Mouse (Mus musculus): ENCODE data around the gene Crocc. TPM values are rescaled to one million over a fixed set of nuclear protein-coding genes. Genes with fewer than 3 reads are reported as not detected.

Gene Crocc
- polyA plus RNA-seq, 1 experiment from 2014 or later = 8.3 TPM

DNA sequence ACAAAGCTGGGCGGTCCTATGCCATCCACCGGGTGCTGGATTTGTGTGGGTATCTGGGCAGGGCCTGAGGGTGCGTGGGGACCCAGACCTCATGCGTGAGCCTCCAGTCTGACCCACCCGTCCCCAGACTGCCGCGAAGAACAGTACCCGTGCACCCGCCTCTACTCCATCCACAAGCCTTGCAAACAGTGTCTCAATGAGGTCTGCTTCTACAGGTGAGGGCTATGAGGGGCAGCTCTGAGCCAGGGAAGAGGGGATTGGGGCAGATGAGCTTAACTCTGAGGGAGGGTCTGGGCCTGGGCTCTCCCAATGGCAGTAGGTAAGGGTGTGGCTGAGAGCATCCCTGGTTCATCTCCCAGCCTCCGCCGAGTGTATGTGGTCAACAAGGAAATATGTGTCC is 45.5 kb downstream of the Crocc start:
- no peak for ATAC-seq (replicated peaks)
- H3K27me3 ChIP-seq = no peaks in the 10 kb centered on the region
- peaks cover 67% of the 10 kb centered on the region for H3K4me1 ChIP-seq
- H3K27ac ChIP-seq (replicated peaks) = no peak overlapping the region
- no peak overlapping the region for H3K9ac ChIP-seq (replicated peaks)
- no peak overlapping the region for H3K4me3 ChIP-seq
- WGBS = 92% methylated on average over 11 of the region's 11 CpGs
- H3K9me3 ChIP-seq = no peaks in the 10 kb centered on the region
- H3K4me2 ChIP-seq (replicated peaks) = no peak overlapping the region
- H3K36me3 ChIP-seq = peaks cover 37% of the 10 kb centered on the region

DNA sequence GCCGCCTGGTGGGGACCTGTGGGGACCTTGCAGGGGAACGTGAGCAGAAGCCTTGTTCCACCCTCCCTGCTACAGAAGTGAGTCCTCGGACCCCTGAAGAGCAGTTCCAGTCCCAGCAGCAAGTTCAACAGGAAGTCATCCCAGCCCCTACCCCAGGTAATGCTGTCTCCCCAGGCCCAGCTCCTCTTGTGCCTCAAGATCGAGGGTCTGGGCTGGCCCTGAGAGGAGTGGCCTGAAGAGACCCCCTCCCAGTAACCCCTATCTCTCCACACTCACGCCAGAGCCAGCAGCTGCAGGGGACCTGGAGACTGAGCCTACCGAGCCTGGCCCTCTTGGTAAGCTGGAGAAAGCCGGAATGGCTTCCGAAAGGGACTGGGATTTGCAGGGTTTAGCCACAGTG is 46.2 kb downstream of the Crocc start:
- Histone ChIP-seq H3K9me3 (no peaks in the 10 kb centered on the region), H3K27me3 (no peaks in the 10 kb centered on the region), H3K27ac (replicated peaks) (no peak overlapping the region), H3K4me1 (peaks cover 60% of the 10 kb centered on the region), H3K4me3 (no peak overlapping the region), H3K9ac (replicated peaks) (no peak overlapping the region), H3K36me3 (peaks cover 37% of the 10 kb centered on the region), H3K4me2 (replicated peaks) (no peak overlapping the region)
- no peak for ATAC-seq (replicated peaks)
- WGBS = 63% methylated on average over 8 of the region's 8 CpGs

DNA sequence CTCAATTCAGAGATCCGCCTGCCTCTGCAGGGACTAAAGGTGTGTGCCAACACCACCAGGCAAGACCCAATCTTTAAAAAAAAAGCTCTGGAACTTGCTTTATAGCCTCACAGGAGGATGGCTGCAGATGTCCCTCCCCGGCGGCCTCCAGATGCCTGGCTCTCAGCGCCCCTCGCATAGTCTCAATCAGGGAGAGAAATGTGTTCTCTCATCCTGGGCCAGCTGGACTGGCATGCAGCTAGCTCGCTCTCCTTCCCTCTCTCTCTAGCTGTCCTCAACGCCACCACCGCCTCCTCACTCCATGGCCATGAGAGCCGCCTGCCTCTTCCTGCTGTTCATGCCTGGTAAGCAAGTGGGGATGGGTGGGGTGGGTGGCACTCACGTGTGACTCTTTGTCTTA is 47.8 kb downstream of the Crocc start:
- H3K27ac ChIP-seq (replicated peaks) = peak overlapping the region; percentile 90
- no peaks in the 10 kb centered on the region for H3K27me3 ChIP-seq

DNA sequence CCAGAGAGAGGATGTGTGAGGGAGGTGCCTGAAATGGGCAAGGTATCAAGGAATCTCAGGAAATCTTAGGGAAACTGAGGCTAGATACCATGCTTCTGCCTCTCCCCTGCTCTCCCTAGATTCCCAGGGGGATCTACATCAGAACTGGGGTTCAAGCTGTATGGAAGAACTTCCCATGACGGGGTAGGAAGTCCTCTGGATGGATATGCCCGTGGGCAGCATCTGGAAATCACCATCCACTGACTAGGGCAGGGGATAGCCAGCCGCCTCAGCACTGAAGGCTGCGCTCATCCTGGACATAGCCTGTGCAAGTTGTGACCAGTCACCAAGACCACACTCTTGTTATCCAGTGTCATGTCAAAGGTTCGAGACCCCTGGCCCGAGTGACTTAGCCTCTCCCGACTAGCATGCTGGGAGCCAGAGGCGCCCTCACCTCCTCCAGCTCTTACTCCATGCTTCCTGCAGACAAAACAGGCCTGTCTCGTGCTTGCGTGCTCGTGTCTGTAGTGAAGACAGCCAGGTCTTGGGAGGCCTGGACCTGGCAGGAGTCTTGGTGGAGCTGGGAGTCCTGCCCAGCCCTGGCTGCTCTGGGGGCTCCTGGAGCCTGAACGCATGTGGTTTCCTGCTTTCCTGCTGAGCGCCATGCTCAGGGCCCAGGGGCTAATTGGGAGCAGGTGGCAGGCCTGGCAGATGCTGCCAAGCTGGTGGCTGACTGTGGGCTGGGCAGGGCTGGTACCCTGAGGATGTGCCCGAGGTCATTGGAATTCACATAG is 48.6 kb downstream of the Crocc start:
- ATAC-seq (replicated peaks) = peak; percentile 36
- Histone ChIP-seq H3K9ac (replicated peaks) (peak overlapping the region; percentile 79), H3K27ac (replicated peaks) (peak overlapping the region; percentile 90), H3K4me1 (peaks cover 43% of the 10 kb centered on the region), H3K4me2 (replicated peaks) (peak overlapping the region; percentile 76), H3K36me3 (peaks cover 51% of the 10 kb centered on the region), H3K4me3 (peak overlapping the region; percentile 67), H3K9me3 (no peaks in the 10 kb centered on the region), H3K27me3 (no peaks in the 10 kb centered on the region)
- 34% methylated on average over 14 of the region's 14 CpGs for WGBS

More for the DNA sequence above, 47.8 kb downstream of the Crocc start:
- peaks cover 48% of the 10 kb centered on the region for H3K4me1 ChIP-seq
- H3K36me3 ChIP-seq = peaks cover 46% of the 10 kb centered on the region
- peak overlapping the region; percentile 67 for H3K4me3 ChIP-seq
- no peak for ATAC-seq (replicated peaks)
- H3K4me2 ChIP-seq (replicated peaks) = peak overlapping the region; percentile 76
- peak overlapping the region; percentile 79; the same call in 1 of the 2 replicates for H3K9ac ChIP-seq (replicated peaks)
- H3K9me3 ChIP-seq = no peaks in the 10 kb centered on the region
- WGBS = 55% methylated on average over 10 of the region's 10 CpGs

DNA sequence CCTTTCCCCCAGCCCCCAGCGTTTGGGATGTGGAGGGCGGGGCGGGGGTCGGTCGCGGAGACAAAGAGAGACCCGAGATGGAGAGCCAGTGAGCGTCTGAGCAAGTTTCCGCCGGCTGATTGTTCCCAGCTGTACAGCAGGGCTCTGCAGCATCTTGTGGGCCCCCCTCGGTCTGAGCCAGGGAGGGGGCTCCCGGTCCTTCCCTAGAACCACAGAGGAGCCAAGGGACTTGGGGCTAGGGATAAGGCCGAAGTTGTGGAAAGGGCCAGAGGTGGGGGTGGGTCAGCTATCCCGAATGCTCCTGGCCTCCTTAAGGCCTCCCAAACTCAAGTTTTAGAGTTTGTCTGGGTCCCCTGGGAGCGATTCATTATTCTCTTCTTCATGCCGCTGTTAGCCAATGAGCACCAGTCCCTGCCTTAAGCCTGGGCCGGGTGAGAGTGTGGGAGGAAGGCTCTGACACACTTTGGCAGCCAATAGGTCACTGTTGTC is 49.4 kb downstream of the Crocc start:
- peak overlapping the region; percentile 76 for H3K4me2 ChIP-seq (replicated peaks)
- H3K9me3 ChIP-seq = no peaks in the 10 kb centered on the region
- peak overlapping the region; percentile 79 for H3K9ac ChIP-seq (replicated peaks)
- H3K4me1 ChIP-seq = peaks cover 43% of the 10 kb centered on the region
- H3K27me3 ChIP-seq = no peaks in the 10 kb centered on the region
- H3K4me3 ChIP-seq = peak overlapping the region; percentile 67
- WGBS = under 1% methylated on average over 17 of the region's 17 CpGs
- peaks cover 55% of the 10 kb centered on the region for H3K36me3 ChIP-seq
- peak overlapping the region; percentile 90 for H3K27ac ChIP-seq (replicated peaks)
- peak; percentile 36 for ATAC-seq (replicated peaks)

DNA sequence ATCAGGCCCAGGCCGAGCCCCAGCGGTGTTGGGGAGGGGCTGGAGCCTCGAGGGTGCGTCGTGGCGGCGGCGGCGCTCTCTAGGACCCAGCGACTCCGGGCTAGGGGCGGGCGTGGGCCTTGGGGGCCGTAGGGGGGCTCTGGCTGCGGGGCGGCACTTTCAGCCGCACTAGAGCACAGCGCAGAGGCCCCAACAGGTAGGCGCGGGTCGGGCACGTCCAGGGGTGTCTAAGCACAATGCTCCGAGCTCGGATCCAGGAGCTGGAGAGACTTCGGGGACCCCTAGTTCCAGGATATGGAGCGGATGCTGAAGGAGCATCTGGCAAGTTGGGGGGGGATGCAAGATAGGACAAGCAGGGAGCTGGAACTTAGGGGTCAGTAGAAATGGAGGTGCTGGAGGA is 49.8 kb downstream of the Crocc start:
- peak overlapping the region; percentile 79 for H3K9ac ChIP-seq (replicated peaks)
- 0% methylated on average over 26 of the region's 26 CpGs for WGBS
- peak overlapping the region; percentile 67 for H3K4me3 ChIP-seq
- peak; percentile 86 for ATAC-seq (replicated peaks)
- peak overlapping the region; percentile 90 for H3K27ac ChIP-seq (replicated peaks)
- no peaks in the 10 kb centered on the region for H3K27me3 ChIP-seq
- H3K36me3 ChIP-seq = peaks cover 54% of the 10 kb centered on the region
- peaks cover 42% of the 10 kb centered on the region for H3K4me1 ChIP-seq
- H3K9me3 ChIP-seq = no peaks in the 10 kb centered on the region
- H3K4me2 ChIP-seq (replicated peaks) = peak overlapping the region; percentile 76

DNA sequence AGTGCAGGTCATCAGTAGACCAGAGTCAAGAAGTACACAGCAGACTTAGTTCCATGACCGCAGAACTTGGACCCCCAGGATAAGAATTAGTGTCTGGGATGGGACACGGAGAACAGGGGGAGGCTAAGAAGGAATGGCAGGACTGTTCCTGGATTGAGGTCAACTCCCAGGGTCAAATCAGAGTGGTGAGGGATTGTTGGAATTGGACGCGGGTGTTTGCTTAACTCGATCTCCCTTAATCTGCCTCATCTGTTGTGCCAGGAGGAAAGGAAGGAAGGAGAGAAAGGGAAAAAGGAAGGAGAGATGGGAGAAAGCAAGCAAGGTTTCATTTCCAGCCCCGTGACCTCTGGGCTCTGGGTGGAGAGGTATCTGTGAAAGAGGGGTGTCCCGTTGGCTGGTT is 50.2 kb downstream of the Crocc start, which contains the start of gene Mfap2:
TSS of gene Mfap2 (plus strand) at position 301 of the 400 bp plus-strand sequence.
- H3K9ac ChIP-seq (replicated peaks) = peak within 1 kb of the TSS; percentile 79
- peaks cover 54% of the 10 kb centered on the region for H3K36me3 ChIP-seq
- WGBS = 21% methylated on average over 7 of the region's 7 CpGs

DNA sequence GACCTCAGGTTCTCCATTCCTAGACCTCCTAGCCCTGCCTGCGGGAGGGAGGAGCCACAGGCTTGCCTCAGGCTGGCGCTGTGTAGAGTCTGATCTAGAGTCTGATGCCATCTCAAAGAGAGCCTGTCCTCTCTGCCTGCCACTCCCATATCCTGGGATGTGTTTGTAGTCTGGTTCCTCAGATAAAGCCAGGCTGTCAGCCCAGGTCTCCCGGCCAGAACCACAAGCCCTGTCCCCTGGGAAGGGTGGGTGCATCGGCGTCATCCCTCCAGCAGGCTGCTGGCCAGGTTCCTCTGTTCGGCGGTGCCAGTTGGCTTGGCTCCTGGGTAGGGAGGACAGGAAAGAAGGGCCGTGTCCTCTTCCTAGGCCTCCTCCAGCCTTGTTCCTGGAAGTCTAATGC is 52.3 kb downstream of the Crocc start:
- H3K9ac ChIP-seq (replicated peaks) = no peak overlapping the region
- H3K27ac ChIP-seq (replicated peaks) = no peak overlapping the region

More for the DNA sequence above, 50.2 kb downstream of the Crocc start, which contains the start of gene Mfap2:
- ATAC-seq (replicated peaks) = no peak
- H3K9me3 ChIP-seq = no peaks in the 10 kb centered on the region
- peaks cover 38% of the 10 kb centered on the region for H3K4me1 ChIP-seq
- H3K27me3 ChIP-seq = no peaks in the 10 kb centered on the region
- H3K4me3 ChIP-seq = peak within 1 kb of the TSS; percentile 67
- peak within 1 kb of the TSS; percentile 76 for H3K4me2 ChIP-seq (replicated peaks)
- H3K27ac ChIP-seq (replicated peaks) = peak within 1 kb of the TSS; percentile 90

DNA sequence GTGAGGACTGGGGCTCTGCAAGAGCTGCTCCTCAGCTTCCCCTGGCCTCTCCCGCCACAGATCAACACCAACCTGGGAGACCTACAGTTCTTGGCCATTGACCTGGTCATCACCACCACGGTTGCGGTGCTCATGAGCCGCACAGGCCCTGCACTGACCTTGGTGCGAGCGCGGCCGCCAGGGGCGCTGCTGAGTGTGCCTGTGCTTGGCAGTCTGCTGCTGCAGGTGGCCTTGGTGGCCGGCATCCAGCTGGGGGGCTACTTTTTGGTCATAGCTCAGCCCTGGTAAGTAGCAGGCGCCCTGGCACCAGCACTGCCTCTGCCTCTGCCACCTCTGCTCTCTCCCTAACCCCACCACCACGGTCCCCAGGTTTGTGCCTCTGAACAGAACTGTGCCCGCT is 54.4 kb downstream of the Crocc start:
- Histone ChIP-seq H3K9ac (replicated peaks) (no peak overlapping the region), H3K27ac (replicated peaks) (no peak overlapping the region), H3K4me2 (replicated peaks) (no peak overlapping the region), H3K9me3 (no peaks in the 10 kb centered on the region), H3K36me3 (peaks cover 70% of the 10 kb centered on the region), H3K4me3 (no peak overlapping the region), H3K27me3 (no peaks in the 10 kb centered on the region), H3K4me1 (peaks cover 6% of the 10 kb centered on the region)
- no peak for ATAC-seq (replicated peaks)
- WGBS = 88% methylated on average over 13 of the region's 13 CpGs

More for the DNA sequence above, 52.3 kb downstream of the Crocc start:
- no peak for ATAC-seq (replicated peaks)
- Histone ChIP-seq H3K4me3 (no peak overlapping the region), H3K36me3 (peaks cover 54% of the 10 kb centered on the region), H3K4me1 (peaks cover 24% of the 10 kb centered on the region), H3K27me3 (no peaks in the 10 kb centered on the region), H3K9me3 (no peaks in the 10 kb centered on the region), H3K4me2 (replicated peaks) (no peak overlapping the region)
- WGBS = 79% methylated on average over 8 of the region's 8 CpGs

DNA sequence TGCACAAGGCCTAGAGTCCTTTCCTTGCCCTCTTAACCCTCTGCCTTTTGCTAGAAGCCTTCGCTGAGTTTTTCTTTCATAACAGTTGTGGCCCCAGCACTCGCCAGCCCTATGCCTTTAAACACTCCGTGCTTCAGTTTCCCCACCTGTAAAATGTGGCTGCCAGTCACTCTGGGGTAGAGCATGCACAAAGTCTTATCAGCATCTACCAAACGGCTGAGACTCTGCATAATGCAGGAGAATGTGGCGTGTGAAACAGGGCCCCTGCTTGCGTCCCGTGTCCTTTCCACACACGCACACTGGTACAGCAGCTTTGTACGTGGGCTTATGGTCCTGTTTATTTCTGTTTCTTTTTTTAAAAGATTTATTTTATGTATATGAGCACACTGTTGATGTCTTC is 63.5 kb downstream of the Crocc start:
- no peak for ATAC-seq (replicated peaks)
- WGBS = 96% methylated on average over 9 of the region's 9 CpGs
- no peak overlapping the region for H3K4me2 ChIP-seq (replicated peaks)
- H3K9ac ChIP-seq (replicated peaks) = no peak overlapping the region
- no peak overlapping the region for H3K4me3 ChIP-seq
- no peaks in the 10 kb centered on the region for H3K27me3 ChIP-seq
- peaks cover 92% of the 10 kb centered on the region for H3K36me3 ChIP-seq
- H3K4me1 ChIP-seq = no peaks in the 10 kb centered on the region
- no peak overlapping the region for H3K27ac ChIP-seq (replicated peaks)
- H3K9me3 ChIP-seq = no peaks in the 10 kb centered on the region

DNA sequence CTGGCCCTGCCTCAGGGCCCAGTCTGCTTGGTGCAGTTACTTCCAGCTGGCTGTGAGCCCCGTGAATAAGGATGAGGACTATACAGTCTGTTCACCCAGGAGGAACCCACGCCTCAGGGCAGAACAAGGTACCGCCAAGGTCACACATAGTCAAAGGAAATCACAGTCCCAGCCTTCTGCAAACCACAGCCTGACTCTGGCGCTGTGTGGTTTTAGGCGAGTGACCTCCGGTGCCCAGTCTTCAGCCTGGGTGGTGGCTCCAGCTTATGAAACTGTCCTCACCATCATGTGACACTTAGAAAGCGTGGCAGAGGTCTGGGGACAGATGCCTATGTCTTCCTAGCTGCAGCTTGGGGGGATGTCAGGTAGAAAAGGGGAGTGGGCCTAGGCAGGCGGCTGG is 64.5 kb downstream of the Crocc start:
- Histone ChIP-seq H3K9ac (replicated peaks) (no peak overlapping the region), H3K27me3 (no peaks in the 10 kb centered on the region), H3K4me1 (no peaks in the 10 kb centered on the region), H3K36me3 (peaks cover 82% of the 10 kb centered on the region), H3K4me2 (replicated peaks) (no peak overlapping the region), H3K27ac (replicated peaks) (no peak overlapping the region), H3K9me3 (no peaks in the 10 kb centered on the region), H3K4me3 (no peak overlapping the region)
- WGBS = 91% methylated on average over 8 of the region's 8 CpGs
- ATAC-seq (replicated peaks) = no peak

DNA sequence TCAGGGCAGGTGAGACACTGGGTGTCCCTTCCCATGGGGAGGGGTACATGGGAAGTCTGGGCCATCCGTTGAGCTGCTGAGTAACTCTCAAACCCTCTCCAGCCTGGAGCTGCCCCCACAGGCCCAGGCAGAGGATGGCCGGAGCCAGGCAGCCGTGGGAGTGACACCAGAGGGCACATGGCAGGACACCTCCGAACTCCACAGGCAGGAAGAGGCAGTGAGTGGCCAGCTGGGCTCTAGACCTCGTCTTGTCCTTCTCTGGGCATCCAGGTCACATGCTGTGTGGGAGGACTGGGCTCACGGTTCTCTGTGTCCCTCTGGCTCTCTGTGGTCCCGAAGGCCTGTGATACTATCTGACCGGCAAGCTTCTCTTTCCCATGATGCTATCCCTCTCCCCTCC is 66.5 kb downstream of the Crocc start:
- Histone ChIP-seq H3K9ac (replicated peaks) (no peak overlapping the region), H3K9me3 (no peaks in the 10 kb centered on the region), H3K36me3 (peaks cover 63% of the 10 kb centered on the region), H3K4me2 (replicated peaks) (no peak overlapping the region), H3K4me3 (no peak overlapping the region), H3K27me3 (no peaks in the 10 kb centered on the region), H3K4me1 (peaks cover 11% of the 10 kb centered on the region), H3K27ac (replicated peaks) (no peak overlapping the region)
- no peak for ATAC-seq (replicated peaks)
- 88% methylated on average over 8 of the region's 8 CpGs for WGBS

Data from forebrain, embryonic 15.5 days (tissue).